Mouse (Mus musculus) heart, embryonic 16.5 days (tissue): ENCODE results near the gene Lrmda. TPM values are rescaled to one million over a fixed set of nuclear protein-coding genes. Genes with fewer than 3 reads are reported as not detected.

Experiments
- ATAC-seq: fragments of 200-750 bp; cut with Nextera tagmentation; replicated peaks from 2 replicates; pipeline ENCODE4 v1.8.0; 2017; ENCODE audit warnings: moderate number of reproducible peaks; ENCODE audit not compliant: insufficient read depth, low FRiP score; ENCODE audit errors: extremely low read depth
- H3K27ac ChIP-seq: fragments of 300-500 bp; sonication (generic); 2 replicates; pipeline ENCODE4 v1.5.1; 2014; ENCODE audit warnings: mild to moderate bottlenecking, low read length, control low read depth, moderate library complexity
- H3K27me3 ChIP-seq: fragments of 300-500 bp; sonication (generic); 2 replicates; pipeline ENCODE4 v1.6.1; 2014; ENCODE audit warnings: low read length, mixed read lengths; ENCODE audit not compliant: control insufficient read depth, insufficient read depth
- H3K36me3 ChIP-seq: fragments of 300-500 bp; sonication (generic); 2 replicates; pipeline ENCODE4 v1.6.1; 2014; ENCODE audit not compliant: control insufficient read depth, insufficient read depth
- H3K4me1 ChIP-seq: fragments of 300-500 bp; sonication (generic); 2 replicates; pipeline ENCODE4 v1.6.1; 2014; ENCODE audit warnings: low read length, mixed read lengths; ENCODE audit not compliant: control insufficient read depth, insufficient read depth
- H3K4me2 ChIP-seq: fragments of 300-500 bp; sonication (generic); 2 replicates; pipeline ENCODE4 v1.6.1; 2014; ENCODE audit warnings: low read depth, mild to moderate bottlenecking, control low read depth, low read length
- H3K4me3 ChIP-seq: fragments of 300-500 bp; sonication (generic); 2 replicates; pipeline ENCODE4 v1.5.1; 2014; ENCODE audit warnings: mild to moderate bottlenecking, control low read depth, low read length
- H3K9ac ChIP-seq: fragments of 300-500 bp; sonication (generic); 2 replicates; pipeline ENCODE4 v1.6.1; 2014; ENCODE audit warnings: low read length, control low read depth
- H3K9me3 ChIP-seq: fragments of 300-500 bp; sonication (generic); replicated peaks from 2 replicates; pipeline ENCODE4 v1.6.1; 2016; ENCODE audit warnings: low read length; ENCODE audit not compliant: control insufficient read depth
- WGBS: fragments of 180-500 bp; shearing (Covaris S2); extraction: QIAGEN DNeasy Blood & Tissue Kit; methylation state at CpG from one replicate; pipeline ENCODE4 v1.1.7; 2014; 5-methylcytosine and 5-hydroxymethylcytosine counted together
- polyA plus RNA-seq: library from polyadenylated mRNA; unstranded; fragments of >200 nt; fragmentation: Nextera tagmentation; extraction: Ambion mirVana; gene quantifications from 2 replicates; pipeline ENCODE4 v1.2.1, GENCODE M21; 2015

The Lrmda gene
- polyA plus RNA-seq, 1 experiment from 2014 or later, result 0.55 TPM

GRCm38 (mm10) chr14:22093124-22093523, 73.6 kb downstream of the Lrmda start:
- WGBS, result 29% methylated on average over 8 of the region's 8 CpGs
- ATAC-seq, result peak; percentile 60

GRCm38 (mm10) chr14:22101961-22102805, 82.7 kb downstream of the Lrmda start:
- no peak for ATAC-seq
- 73% methylated on average over 14 of the region's 14 CpGs for WGBS
- H3K4me1 ChIP-seq, result peaks cover 5% of the 10 kb centered on the region; the same call in 1 of the 2 replicates
- peaks cover 6% of the 10 kb centered on the region for H3K9me3 ChIP-seq
- no peak overlapping the region for H3K4me3 ChIP-seq
- peaks cover 4% of the 10 kb centered on the region; the same call in 1 of the 2 replicates for H3K27me3 ChIP-seq
- no peak overlapping the region for H3K27ac ChIP-seq
- H3K4me2 ChIP-seq, result no peak overlapping the region
- H3K9ac ChIP-seq, result no peak overlapping the region
- H3K36me3 ChIP-seq, result no peaks in the 10 kb centered on the region

More at GRCm38 (mm10) chr14:22093124-22093523, 73.6 kb downstream of the Lrmda start:
- no peak overlapping the region for H3K27ac ChIP-seq
- peaks cover 2% of the 10 kb centered on the region for H3K27me3 ChIP-seq
- no peak overlapping the region for H3K9ac ChIP-seq
- H3K9me3 ChIP-seq, result 0 out of 2 replicates have a peak, but pooled peaks cover 4% of the 10 kb centered on the region
- peaks cover 12% of the 10 kb centered on the region for H3K4me1 ChIP-seq
- peak overlapping the region; percentile 37; the same call in 1 of the 2 replicates for H3K4me2 ChIP-seq
- no peak overlapping the region for H3K4me3 ChIP-seq
- H3K36me3 ChIP-seq, result no peaks in the 10 kb centered on the region

GRCm38 (mm10) chr14:22105855-22106254, 86.3 kb downstream of the Lrmda start:
- Histone ChIP-seq H3K36me3 (no peaks in the 10 kb centered on the region), H3K27ac (no peak overlapping the region), H3K9me3 (no peaks in the 10 kb centered on the region), H3K4me2 (no peak overlapping the region), H3K27me3 (peaks cover 7% of the 10 kb centered on the region), H3K4me3 (no peak overlapping the region), H3K9ac (no peak overlapping the region), H3K4me1 (peaks cover 5% of the 10 kb centered on the region; the same call in 1 of the 2 replicates)
- no peak for ATAC-seq
- 75% methylated on average over 4 of the region's 4 CpGs for WGBS

- Histone ChIP-seq H3K9ac (no peak overlapping the region), H3K4me1 (peaks cover 5% of the 10 kb centered on the region; the same call in 1 of the 2 replicates), H3K4me2 (no peak overlapping the region), H3K9me3 (no peaks in the 10 kb centered on the region), H3K36me3 (no peaks in the 10 kb centered on the region), H3K27me3 (peaks cover 7% of the 10 kb centered on the region), H3K4me3 (no peak overlapping the region), H3K27ac (no peak overlapping the region)
- WGBS, result 85% methylated on average over 3 of the region's 3 CpGs
- no peak for ATAC-seq
These were observed 87.3 kb downstream of the Lrmda start for GRCm38 (mm10) chr14:22106777-22107176.

GRCm38 (mm10) chr14:22109423-22109822, 89.9 kb downstream of the Lrmda start:
- Histone ChIP-seq H3K4me2 (no peak overlapping the region), H3K27ac (no peak overlapping the region), H3K4me1 (no peaks in the 10 kb centered on the region; the same call in 1 of the 2 replicates), H3K9me3 (no peaks in the 10 kb centered on the region), H3K4me3 (no peak overlapping the region), H3K36me3 (no peaks in the 10 kb centered on the region), H3K27me3 (peaks cover 13% of the 10 kb centered on the region), H3K9ac (no peak overlapping the region)
- no peak for ATAC-seq
- WGBS, result 64% methylated on average over 4 of the region's 4 CpGs

- 64% methylated on average over 8 of the region's 8 CpGs for WGBS
- Histone ChIP-seq H3K27me3 (peaks cover 9% of the 10 kb centered on the region), H3K36me3 (no peaks in the 10 kb centered on the region), H3K27ac (no peak overlapping the region), H3K4me2 (no peak overlapping the region), H3K4me1 (no peaks in the 10 kb centered on the region; the same call in none of the 2 replicates), H3K9me3 (no peaks in the 10 kb centered on the region), H3K9ac (no peak overlapping the region), H3K4me3 (no peak overlapping the region)
- no peak for ATAC-seq
These were observed 94.2 kb downstream of the Lrmda start for GRCm38 (mm10) chr14:22113463-22114361.

GRCm38 (mm10) chr14:22114651-22115351, 95.3 kb downstream of the Lrmda start:
- ATAC-seq, result no peak
- no peak overlapping the region for H3K4me3 ChIP-seq
- no peaks in the 10 kb centered on the region for H3K36me3 ChIP-seq
- no peaks in the 10 kb centered on the region; the same call in 1 of the 2 replicates for H3K4me1 ChIP-seq
- WGBS, result 37% methylated on average over 18 of the region's 18 CpGs
- peaks cover 6% of the 10 kb centered on the region for H3K27me3 ChIP-seq
- no peak overlapping the region for H3K9ac ChIP-seq
- H3K4me2 ChIP-seq, result no peak overlapping the region
- no peak overlapping the region for H3K27ac ChIP-seq
- H3K9me3 ChIP-seq, result no peaks in the 10 kb centered on the region

- Histone ChIP-seq H3K4me3 (no peak overlapping the region), H3K27ac (no peak overlapping the region), H3K4me1 (no peaks in the 10 kb centered on the region; the same call in 1 of the 2 replicates), H3K9me3 (no peaks in the 10 kb centered on the region), H3K4me2 (no peak overlapping the region), H3K36me3 (no peaks in the 10 kb centered on the region), H3K9ac (no peak overlapping the region), H3K27me3 (no peaks in the 10 kb centered on the region)
- no peak for ATAC-seq
- WGBS, result 67% methylated on average over 6 of the region's 6 CpGs
These were observed 98.6 kb downstream of the Lrmda start for GRCm38 (mm10) chr14:22118096-22118495.
